Mouse (Mus musculus): ENCODE data around the gene Smtnl2. TPM values are rescaled to one million over a fixed set of nuclear protein-coding genes. Genes with fewer than 3 reads are reported as not detected.
A peak's percentile ranks its signal among the peaks of the same experiment; 100 is the strongest.

Gene Smtnl2
- total RNA-seq, 1 experiment = 23.6 TPM

DNA sequence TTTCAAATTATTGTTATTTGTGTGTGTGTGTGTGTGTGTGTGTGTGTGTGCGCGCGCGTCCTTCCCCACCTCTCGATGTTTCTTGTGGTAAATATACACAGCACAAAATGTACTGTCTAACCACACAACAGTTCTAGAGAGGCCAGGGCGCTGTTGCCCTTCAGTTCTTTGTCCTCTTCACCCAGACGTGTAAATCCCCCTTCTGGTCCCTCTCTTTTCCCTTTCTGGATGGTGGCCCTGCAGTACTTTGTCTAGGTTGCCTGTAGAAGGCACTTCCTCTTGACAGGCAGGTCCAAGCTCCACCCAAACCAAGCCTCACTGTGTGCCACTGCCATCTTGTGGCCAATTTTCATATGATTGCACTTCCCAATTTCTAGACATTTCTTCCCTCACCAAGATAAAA is 17.8 kb upstream of the Smtnl2 start:
- Histone ChIP-seq H3K9me3 (ENCODE audit: control insufficient read depth, insufficient read depth, low read depth, low read length) (no peaks in the 10 kb centered on the region), H3K27ac (ENCODE audit: insufficient read depth, low read depth, low read length, poor library complexity, severe bottlenecking) (no peak overlapping the region), H3K36me3 (ENCODE audit: control insufficient read depth, insufficient read depth, low read length, poor library complexity, severe bottlenecking) (no peaks in the 10 kb centered on the region), H3K4me1 (ENCODE audit: control insufficient read depth in 2 of 2, insufficient read depth in 2 of 2, low read length in 2 of 2, poor library complexity in 1 of 2) (peaks cover 0 to 5% of the 10 kb centered on the region in 2 experiments; a peak in 2 of 4 replicates), H3K9ac (ENCODE audit: insufficient read depth, low read depth, low read length, poor library complexity, severe bottlenecking) (no peak overlapping the region), H3K4me3 (ENCODE audit: insufficient read depth in 1 of 2, low read depth in 1 of 2, low read length in 2 of 2, poor library complexity in 1 of 2, severe bottlenecking in 1 of 2) (peak overlapping the region in 1 of 2 experiments; percentile 41; a peak in 1 of 4 replicates)
- in situ Hi-C loops (cut with MboI; ENCODE audit: low sequenced_read_pairs in 2 of 2, unreplicated experiment in 2 of 2) = loop anchor here (5.0 to 25.0 kb wide), 2 partner anchors 77 to 217 kb away; partner anchors contain the start of genes 4933427D14Rik (in 1 of the 2), Gm43951 (in 1 of the 2), Med31 (in 1 of the 2) and Txndc17 (in 1 of the 2)
- peak; percentile 81 for DNase-seq (ENCODE audit: low read depth, low spot score)
- TF ChIP-seq ZC3H11A (IDR thresholded peaks at IDR 0.05; ENCODE audit: borderline replicate concordance, low read depth, low read length) = peak; percentile 89
- no peak for TF ChIP-seq MAFK (IDR thresholded peaks at IDR 0.05; ENCODE audit: insufficient read depth, low read depth, low read length)
- TF ChIP-seq HCFC1 (IDR thresholded peaks at IDR 0.05; ENCODE audit: borderline replicate concordance, insufficient read depth, low read length) = 0 out of 2 replicates have a peak, but pooled peaks have one; percentile 47

- Histone ChIP-seq H3K27ac (ENCODE audit: insufficient read depth, low read depth, low read length, poor library complexity, severe bottlenecking) (no peak overlapping the region), H3K36me3 (ENCODE audit: control insufficient read depth, insufficient read depth, low read length, poor library complexity, severe bottlenecking) (no peaks in the 10 kb centered on the region), H3K9ac (ENCODE audit: insufficient read depth, low read depth, low read length, poor library complexity, severe bottlenecking) (no peak overlapping the region), H3K4me1 (ENCODE audit: control insufficient read depth in 2 of 2, insufficient read depth in 2 of 2, low read length in 2 of 2, poor library complexity in 1 of 2) (peaks cover 0 to 6% of the 10 kb centered on the region in 2 experiments; a peak in 2 of 4 replicates), H3K9me3 (ENCODE audit: control insufficient read depth, insufficient read depth, low read depth, low read length) (no peaks in the 10 kb centered on the region), H3K4me3 (ENCODE audit: insufficient read depth in 1 of 2, low read depth in 1 of 2, low read length in 2 of 2, poor library complexity in 1 of 2, severe bottlenecking in 1 of 2) (no peak overlapping the region; a peak in 1 of 4 replicates)
- in situ Hi-C loops (cut with MboI; ENCODE audit: low sequenced_read_pairs in 2 of 2, unreplicated experiment in 2 of 2) = loop anchor here (5.0 to 25.0 kb wide), 2 partner anchors 76 to 216 kb away; partner anchors contain the start of genes 4933427D14Rik (in 1 of the 2), Gm43951 (in 1 of the 2), Med31 (in 1 of the 2) and Txndc17 (in 1 of the 2)
- TF ChIP-seq ZC3H11A (IDR thresholded peaks at IDR 0.05; ENCODE audit: borderline replicate concordance, low read depth, low read length) = peak; percentile 52; the same call in 1 of the 2 replicates
- no peak for TF ChIP-seq MAFK (IDR thresholded peaks at IDR 0.05; ENCODE audit: insufficient read depth, low read depth, low read length)
- no peak for TF ChIP-seq CHD2 (IDR thresholded peaks at IDR 0.05; ENCODE audit: low read depth, low read length)
- TF ChIP-seq ZNF384 (IDR thresholded peaks at IDR 0.05; ENCODE audit: low read depth, low read length) = no peak
- no peak for TF ChIP-seq HCFC1 (IDR thresholded peaks at IDR 0.05; ENCODE audit: borderline replicate concordance, insufficient read depth, low read length)
- DNase-seq (ENCODE audit: low read depth, low spot score) = peak; percentile 93
Measured at GRCm38 (mm10) chr11:72428694-72429093, 17.2 kb upstream of the Smtnl2 start.

GRCm38 (mm10) chr11:72426884-72427283 is 15.4 kb upstream of the Smtnl2 start:
- Histone ChIP-seq H3K4me3 (ENCODE audit: insufficient read depth in 1 of 2, low read depth in 1 of 2, low read length in 2 of 2, poor library complexity in 1 of 2, severe bottlenecking in 1 of 2) (no peak overlapping the region), H3K36me3 (ENCODE audit: control insufficient read depth, insufficient read depth, low read length, poor library complexity, severe bottlenecking) (no peaks in the 10 kb centered on the region), H3K9me3 (ENCODE audit: control insufficient read depth, insufficient read depth, low read depth, low read length) (no peaks in the 10 kb centered on the region), H3K9ac (ENCODE audit: insufficient read depth, low read depth, low read length, poor library complexity, severe bottlenecking) (no peak overlapping the region), H3K27ac (ENCODE audit: insufficient read depth, low read depth, low read length, poor library complexity, severe bottlenecking) (no peak overlapping the region), H3K4me1 (ENCODE audit: control insufficient read depth in 2 of 2, insufficient read depth in 2 of 2, low read length in 2 of 2, poor library complexity in 1 of 2) (peaks cover 0 to 8% of the 10 kb centered on the region in 2 experiments; a peak in 2 of 4 replicates)
- in situ Hi-C loops (cut with MboI; ENCODE audit: low sequenced_read_pairs in 2 of 2, unreplicated experiment in 2 of 2) = loop anchor here (5.0 to 25.0 kb wide), 2 partner anchors 75 to 215 kb away; partner anchors contain the start of genes 4933427D14Rik (in 1 of the 2), Gm43951 (in 1 of the 2), Med31 (in 1 of the 2) and Txndc17 (in 1 of the 2)
- TF ChIP-seq MAFK (IDR thresholded peaks at IDR 0.05; ENCODE audit: insufficient read depth, low read depth, low read length) (no peak), HCFC1 (IDR thresholded peaks at IDR 0.05; ENCODE audit: borderline replicate concordance, insufficient read depth, low read length) (no peak), ZC3H11A (IDR thresholded peaks at IDR 0.05; ENCODE audit: borderline replicate concordance, low read depth, low read length) (no peak; the same call in 1 of the 2 replicates), CHD2 (IDR thresholded peaks at IDR 0.05; ENCODE audit: low read depth, low read length) (no peak), ZNF384 (IDR thresholded peaks at IDR 0.05; ENCODE audit: low read depth, low read length) (no peak)
- no peak for DNase-seq (ENCODE audit: low read depth, low spot score)

GRCm38 (mm10) chr11:72425201-72425600 is 13.7 kb upstream of the Smtnl2 start:
- Histone ChIP-seq H3K9me3 (ENCODE audit: control insufficient read depth, insufficient read depth, low read depth, low read length) (no peaks in the 10 kb centered on the region), H3K4me1 (ENCODE audit: control insufficient read depth in 2 of 2, insufficient read depth in 2 of 2, low read length in 2 of 2, poor library complexity in 1 of 2) (peaks cover 4 to 13% of the 10 kb centered on the region in 2 experiments), H3K36me3 (ENCODE audit: control insufficient read depth, insufficient read depth, low read length, poor library complexity, severe bottlenecking) (no peaks in the 10 kb centered on the region), H3K4me3 (ENCODE audit: insufficient read depth in 1 of 2, low read depth in 1 of 2, low read length in 2 of 2, poor library complexity in 1 of 2, severe bottlenecking in 1 of 2) (no peak overlapping the region), H3K27ac (ENCODE audit: insufficient read depth, low read depth, low read length, poor library complexity, severe bottlenecking) (no peak overlapping the region), H3K9ac (ENCODE audit: insufficient read depth, low read depth, low read length, poor library complexity, severe bottlenecking) (no peak overlapping the region)
- TF ChIP-seq ZNF384 (IDR thresholded peaks at IDR 0.05; ENCODE audit: low read depth, low read length) (no peak), HCFC1 (IDR thresholded peaks at IDR 0.05; ENCODE audit: borderline replicate concordance, insufficient read depth, low read length) (no peak), MAFK (IDR thresholded peaks at IDR 0.05; ENCODE audit: insufficient read depth, low read depth, low read length) (no peak), ZC3H11A (IDR thresholded peaks at IDR 0.05; ENCODE audit: borderline replicate concordance, low read depth, low read length) (no peak), CHD2 (IDR thresholded peaks at IDR 0.05; ENCODE audit: low read depth, low read length) (no peak)
- DNase-seq (ENCODE audit: low read depth, low spot score) = no peak
- in situ Hi-C loops (cut with MboI; ENCODE audit: low sequenced_read_pairs in 2 of 2, unreplicated experiment in 2 of 2) = loop anchor here (5.0 to 25.0 kb wide), 2 partner anchors 73 to 213 kb away; partner anchors contain the start of genes 4933427D14Rik (in 1 of the 2), Gm43951 (in 1 of the 2), Med31 (in 1 of the 2) and Txndc17 (in 1 of the 2)

Measured in ES-E14 (cell line).